Mouse (Mus musculus) ovary, postnatal 14 days (tissue): ENCODE measurements around the gene Ptpn6.
"Not testable (repeated sequence)": the region's sequence is repeated elsewhere in the genome, so short reads cannot be mapped to it uniquely, and the experiment has no call there.

ENCODE experiments used
- DNase-seq: peaks from one replicate; pipeline ENCODE4 v3.0.0; 2022; ENCODE audit warnings: low spot score

Ptpn6 gene

DNA sequence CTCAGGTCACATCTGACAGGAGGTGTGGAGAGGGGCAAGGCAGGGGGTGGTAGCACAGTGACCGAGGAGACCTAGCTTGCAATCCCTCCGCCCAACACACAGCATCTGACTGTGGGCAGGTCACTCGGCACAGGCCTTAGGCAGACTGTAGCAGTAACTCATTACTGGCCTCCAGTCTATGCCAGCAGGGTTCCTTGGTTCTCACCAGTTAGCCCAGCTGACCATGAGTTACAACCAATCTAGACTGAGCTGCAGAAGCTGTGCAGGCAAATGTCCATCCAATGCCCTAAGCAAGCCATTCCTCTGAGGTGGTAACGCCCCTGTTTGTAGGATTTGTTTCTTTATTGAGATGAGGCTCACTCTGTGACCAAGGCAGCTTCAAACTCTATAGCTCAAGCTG lies 39.1 kb downstream of the Ptpn6 start:
- DNase-seq: no peak

DNA sequence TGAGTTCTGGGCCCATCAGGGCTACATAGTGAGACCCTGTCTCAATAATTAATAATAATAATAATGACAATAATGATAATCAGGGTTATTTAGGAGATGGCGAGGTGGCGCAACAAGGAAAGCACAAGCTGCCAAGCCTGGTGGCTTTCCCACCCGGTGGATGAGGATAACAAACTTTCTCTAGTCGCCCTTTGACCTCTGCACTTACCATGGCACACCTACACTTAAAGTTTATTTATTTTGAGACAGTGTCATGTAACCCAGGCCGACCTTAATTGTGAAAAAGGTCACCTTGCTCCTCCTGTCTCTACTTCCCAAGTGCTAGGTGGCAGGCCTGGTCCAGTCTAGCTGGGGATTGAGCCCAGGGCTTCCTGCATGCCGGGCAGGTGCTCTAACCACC lies 39.8 kb downstream of the Ptpn6 start:
- no peak for DNase-seq

DNA sequence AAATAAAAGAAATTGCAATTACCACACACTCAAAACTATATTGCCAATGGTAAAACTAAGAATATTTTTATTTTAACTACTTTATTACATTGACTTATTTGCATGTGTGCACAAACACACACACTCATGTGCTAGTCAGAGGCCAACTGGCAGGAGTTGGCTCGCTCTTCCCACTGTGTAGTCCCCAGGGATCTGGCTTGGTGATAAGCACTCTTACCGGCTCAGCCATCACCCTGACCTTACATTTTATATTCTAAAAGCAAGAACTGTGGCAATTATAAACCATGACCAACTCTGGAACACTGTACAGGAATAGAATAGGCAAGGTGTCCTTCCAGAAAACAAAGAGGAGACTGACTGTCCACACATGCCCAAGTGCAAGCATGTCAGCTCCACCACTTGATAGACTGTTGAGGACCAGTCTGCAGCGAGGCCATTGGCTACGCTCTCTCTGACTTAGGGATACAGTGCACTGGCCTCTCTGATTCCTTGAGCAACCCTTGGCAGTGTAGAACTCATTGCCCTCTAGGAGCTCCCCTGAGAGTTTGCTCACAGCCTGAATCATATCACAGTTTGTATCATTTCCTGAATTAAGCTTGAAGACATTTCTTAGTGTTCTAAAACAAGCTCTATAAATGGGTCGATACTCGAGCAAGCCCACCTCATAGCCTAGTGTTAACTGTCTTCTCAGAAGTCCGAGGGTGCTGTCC lies 41.9 kb downstream of the Ptpn6 start:
- no peak for DNase-seq

DNA sequence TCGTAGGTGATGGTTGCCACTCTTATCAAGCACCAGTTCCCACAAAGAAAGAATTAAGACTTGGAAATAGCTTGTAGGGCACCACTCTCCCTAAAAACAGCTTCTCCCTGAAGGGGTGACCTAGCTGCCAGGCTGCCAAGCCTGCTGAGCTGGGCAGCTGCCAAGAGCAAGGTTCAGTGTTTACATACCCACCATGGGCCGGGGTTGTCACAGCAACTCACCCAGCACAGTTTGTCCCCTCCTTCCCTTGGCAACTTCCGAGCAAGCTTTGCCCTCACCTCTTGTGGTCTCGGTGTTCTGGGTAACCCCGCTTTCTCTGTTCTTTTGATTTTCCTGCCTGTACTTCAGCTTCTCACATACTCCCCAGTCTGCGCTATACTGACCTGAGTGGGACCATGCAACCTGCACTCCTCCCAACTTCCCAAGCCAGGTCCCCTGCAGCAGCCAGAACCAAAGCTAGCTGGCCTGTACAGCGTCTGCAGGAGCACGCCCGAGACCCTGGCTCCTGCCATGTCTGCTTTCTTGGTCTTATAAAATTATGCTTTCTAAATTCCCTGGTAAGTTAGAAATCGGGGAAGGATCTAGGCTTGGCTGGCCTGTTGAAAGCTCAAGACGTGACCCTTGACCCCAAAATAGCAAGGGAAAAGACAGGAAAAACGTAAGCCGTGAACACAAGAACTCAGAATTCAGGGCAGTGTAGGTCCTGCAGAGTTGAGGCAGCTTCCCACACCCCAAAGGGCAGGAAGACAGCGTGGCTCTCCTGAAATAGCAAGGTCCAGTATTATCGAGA lies 44.2 kb downstream of the Ptpn6 start:
- DNase-seq: no peak

DNA sequence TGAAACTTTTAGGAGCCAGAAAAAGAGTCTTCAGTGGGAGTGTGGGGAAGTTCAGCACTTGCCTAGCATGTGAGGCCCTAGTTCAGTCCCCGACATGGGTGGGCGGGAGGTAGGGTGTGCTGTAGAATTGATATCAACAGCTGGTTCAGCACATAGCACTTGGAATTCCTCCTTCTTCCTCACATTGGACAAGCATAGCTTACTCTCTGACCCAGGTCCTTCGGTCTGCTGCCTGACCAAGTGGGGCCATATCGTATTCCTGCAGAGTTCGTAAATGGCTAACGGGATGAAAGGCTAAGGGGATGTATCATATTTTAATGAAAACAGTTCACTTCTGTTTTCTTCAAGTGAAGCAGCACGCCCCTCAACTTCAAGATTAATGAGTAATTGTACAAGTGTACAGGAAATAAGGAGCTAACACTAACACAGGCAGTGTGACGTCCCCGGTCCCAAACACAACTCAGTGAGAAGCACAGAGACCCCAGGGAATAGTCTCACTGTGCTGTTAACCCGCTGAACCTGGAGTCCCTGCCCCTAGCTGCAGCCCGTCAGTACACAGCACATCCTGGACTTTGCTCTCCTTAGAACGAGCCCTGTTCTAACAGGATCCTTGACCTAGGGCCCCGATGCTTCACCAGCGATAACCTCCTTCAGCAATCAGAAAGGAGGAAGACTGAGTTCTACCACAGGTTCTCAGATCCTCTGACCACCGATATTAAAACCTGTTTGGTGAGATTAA lies 45.1 kb downstream of the Ptpn6 start:
- no peak for DNase-seq

DNA sequence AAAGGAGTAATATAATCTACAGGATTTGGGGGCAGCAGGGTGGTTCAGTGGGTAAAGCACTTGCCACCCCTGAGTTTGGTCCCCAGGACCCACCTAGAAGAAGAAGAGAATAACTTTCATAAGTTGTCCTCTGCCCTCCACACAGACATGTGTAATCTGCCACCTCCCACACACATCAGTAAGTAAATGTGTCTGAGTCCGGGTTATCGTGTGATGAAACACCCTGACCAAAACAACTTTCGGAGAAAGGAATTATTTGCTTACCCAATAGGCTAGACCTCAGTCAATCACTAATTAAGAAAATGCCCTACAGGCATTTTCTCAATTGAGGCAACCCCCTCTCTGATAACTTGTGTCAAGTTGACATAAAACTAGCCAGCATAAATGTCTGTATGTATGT lies 48.0 kb downstream of the Ptpn6 start:
- no peak for DNase-seq

DNA sequence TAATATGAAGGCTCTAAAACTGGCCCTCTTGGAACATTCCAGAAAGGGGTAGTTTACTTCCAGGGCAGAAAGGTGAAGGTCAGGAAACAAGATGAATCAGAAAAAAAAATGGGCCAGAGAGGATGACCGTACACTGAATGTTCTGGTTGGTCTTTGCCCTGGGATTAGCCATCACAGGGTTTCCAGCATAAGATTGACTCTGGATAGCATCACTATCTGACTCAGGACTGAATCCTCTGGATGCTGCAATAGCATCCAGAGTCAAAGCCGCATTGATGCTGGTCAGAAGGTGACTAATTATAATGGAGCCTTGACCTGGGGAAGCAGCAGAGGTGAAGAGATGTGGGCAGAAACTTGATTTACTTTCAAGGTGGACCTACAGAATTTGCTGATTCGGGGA lies 49.5 kb downstream of the Ptpn6 start:
- DNase-seq: no peak

DNA sequence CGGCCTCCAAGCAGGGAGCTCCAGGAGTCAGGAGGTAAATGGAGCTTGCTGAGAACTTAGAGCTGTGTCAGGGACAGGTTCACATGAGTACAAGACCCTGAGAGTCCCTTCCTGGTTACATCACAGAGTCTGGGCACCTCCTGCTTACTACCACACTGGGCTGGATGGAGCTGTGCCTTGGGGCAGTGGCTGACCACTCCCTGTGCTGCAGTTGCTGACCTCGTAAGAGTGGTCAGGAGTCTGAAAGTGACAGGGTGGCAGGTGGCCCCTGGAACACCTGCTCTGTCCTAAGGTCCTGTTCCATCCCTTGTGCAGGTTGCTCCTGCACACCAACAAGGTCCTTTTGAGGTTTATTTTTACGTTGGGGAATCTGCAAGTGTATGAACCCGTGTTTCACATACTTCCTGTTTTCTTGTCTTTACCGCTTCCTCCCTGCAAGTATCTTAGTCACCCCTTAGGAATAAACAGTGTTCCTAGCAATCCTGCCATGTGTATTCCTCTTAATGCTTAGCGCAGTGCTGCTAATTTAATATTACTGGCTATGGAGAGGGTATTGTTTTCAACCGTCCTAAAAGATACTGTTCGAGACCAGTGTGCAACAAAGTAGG lies 50.3 kb downstream of the Ptpn6 start:
- DNase-seq: no peak

DNA sequence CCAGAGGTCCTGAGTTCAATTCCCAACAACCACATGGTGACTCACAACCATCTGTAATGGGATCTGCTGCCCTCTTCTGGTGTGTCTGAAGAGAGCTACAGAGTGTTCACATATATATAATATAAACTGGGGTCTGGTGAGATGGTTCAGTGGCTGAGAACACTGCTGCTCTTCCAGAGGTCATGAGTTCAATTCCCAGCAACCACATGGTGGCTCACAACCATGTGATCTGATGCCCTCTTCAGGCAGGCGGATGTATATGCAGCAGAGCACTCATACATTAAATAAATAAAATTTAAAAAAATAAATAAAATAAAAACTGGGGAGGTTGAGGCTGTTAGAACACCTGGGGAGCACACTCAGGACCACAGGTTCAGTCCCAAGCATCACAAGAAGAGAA lies 51.9 kb downstream of the Ptpn6 start:
- not testable (repeated sequence) for DNase-seq

DNA sequence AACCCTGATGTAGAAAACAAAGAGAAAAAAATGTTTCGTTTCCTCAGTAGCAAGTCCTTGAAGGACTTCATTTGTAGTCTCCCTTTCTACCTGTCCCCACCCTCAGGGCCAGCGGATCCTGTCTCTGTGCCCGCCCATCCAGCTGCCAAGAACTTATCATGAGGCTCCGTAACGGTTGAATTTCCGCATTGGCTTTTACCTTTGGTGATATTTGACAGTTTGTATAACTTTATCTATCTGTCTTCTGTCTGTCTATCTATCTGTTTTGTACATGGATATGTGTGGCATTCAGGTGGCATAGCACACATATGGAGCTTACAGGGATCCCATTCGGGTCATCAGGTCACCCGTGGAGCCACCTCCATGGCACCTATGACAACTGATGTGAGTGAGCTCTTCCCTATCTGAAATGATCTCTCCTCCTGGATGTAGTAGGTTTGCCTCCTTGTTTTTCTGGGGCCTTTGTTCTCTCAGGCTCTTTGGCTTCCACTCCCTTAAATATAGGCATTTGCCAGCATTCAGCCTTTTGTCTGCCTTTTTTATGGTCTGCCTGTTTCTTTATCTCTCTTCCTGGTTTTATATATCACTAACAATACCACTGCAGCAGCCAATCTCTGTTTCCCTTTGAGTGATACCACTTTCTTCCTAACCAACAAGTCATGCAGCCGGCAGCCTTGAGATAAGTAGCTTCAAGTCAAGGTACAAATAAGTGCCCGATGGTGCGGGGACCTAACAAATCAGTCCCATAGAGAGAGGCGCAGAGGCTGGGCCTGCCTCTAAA lies 52.7 kb downstream of the Ptpn6 start:
- DNase-seq: no peak

DNA sequence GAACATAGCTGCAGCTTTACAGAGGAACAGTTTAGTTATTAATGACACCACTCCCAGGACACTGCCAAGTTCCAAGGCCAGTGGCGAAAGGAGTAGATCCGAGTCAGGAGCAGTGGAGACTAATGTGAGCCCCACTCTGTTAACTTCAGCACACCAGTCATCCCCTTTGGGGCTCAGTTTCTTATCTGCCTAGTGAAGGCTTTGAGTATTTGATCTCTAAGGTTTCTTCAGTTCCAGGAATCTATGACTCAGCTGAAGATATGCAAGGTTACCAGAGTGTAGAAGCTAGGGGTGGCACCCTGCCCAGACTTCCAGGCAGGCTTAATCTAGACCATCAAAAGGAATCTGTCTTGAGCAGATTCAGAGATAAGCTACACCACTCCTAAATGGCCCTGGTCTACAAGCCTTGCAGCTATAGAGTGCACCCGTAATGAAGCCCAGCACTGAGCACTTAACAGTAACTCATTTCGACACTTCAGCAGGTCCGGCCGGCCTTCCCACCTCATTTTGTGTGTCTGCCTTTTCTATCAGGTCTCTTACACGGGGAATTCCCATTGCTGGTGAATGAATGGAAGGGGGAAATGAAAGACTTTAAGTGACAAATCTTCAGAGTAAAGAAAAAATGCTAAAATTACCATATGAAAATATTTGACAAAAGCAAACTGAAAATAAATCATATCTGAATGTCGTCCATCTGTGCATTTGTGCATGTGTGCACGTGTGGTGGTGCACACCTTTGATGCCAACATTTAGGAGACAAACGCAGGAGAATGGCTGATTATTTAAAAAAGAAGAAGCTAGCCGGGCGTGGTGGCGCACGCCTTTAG lies 54.7 kb downstream of the Ptpn6 start:
- DNase-seq: no peak

DNA sequence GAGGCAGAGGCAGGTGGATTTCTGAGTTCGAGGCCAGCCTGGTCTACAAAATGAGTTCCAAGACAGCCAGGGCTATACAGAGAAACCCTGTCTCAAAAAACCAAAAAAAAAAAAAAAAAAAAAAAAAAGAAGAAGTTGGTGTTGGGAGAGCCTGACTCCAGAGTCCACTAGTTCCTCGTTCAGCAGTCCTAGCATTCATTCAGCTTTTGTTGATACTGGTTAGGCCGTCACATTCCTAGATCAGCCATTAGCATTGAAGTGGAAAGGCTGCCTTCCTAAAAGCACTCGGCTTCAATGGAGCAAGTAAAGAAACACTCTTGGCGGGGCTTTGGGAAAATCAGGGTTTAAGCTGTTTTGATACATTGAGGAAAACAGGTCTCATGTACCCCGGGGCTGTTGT lies 56.2 kb downstream of the Ptpn6 start:
- not testable (repeated sequence) for DNase-seq

DNA sequence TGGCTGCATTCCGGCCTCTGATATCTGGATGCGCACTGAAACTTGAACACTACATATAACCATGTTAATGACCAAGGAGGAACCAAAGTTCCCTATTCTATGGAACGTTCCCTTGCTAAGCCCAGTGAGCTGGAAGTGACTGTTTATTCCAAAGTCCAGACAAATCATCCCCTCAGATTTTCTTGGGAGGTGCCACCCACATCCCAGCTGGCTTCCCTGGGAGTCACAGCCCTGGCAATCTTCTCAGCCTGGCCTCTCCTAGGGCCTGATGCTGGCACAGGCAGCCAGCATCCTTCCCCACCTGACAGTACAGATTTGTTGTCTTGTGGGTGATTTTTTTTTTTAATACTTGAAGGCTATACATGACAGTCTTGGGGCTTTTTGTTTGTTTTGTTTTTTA lies 59.0 kb downstream of the Ptpn6 start:
- DNase-seq: no peak

DNA sequence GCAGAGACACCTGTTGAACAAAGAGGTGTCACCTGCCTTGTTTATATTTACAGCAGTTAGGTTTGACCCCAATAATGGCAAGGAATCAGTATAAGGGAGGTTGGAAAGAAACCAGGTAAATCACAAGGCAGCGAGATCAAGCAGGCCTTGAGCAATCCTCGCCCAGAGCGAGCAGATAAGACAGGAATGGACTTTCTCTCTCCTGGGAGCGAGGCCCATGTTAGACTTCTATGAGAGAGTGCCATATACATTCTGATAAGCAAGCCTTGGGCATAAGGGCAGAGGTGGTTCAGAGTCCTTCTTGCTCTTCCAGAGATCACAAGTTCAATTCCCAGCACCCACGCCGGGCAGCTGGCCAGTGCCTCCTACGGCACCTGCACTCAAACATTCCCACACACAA lies 59.7 kb downstream of the Ptpn6 start:
- no peak for DNase-seq

DNA sequence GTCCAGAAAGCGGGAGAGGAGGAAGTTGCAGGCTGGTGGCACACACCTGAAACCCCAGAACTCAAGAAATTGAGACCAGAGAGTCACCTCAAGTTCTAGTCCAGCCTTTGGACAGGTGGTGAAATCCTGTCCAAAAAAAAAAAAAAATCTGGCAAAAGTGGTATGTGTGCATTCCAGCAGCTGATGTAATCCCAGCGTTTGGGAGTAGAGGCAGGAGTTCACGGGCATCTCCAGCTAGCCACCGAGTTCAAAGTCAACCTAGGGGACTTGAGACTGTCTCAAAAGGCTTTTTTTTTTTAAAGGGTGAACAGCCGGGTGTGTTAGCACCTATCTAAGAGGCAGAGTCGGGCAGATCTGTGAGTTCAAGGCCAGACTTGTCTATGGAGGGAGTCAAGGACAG lies 62.3 kb downstream of the Ptpn6 start:
- DNase-seq: no peak

DNA sequence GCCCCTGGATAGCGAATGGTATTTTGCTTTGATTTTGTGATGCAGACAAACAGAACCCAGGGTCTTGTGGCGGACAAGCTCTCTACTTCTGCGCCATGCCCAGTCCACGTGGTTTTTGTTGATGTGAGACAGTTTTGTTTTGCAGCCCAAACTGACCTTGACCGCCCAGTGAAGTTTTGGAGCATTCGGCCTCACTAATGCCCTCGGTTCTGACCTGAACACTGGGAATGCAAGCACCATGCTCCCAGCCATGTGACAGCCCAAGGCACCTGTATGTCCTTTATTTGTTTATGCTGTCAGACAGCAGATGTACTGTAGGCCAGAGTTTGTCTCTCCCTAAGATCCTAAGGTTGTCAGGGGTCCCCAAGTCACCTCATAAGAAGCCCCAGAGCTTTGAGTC lies 63.9 kb downstream of the Ptpn6 start:
- no peak for DNase-seq

DNA sequence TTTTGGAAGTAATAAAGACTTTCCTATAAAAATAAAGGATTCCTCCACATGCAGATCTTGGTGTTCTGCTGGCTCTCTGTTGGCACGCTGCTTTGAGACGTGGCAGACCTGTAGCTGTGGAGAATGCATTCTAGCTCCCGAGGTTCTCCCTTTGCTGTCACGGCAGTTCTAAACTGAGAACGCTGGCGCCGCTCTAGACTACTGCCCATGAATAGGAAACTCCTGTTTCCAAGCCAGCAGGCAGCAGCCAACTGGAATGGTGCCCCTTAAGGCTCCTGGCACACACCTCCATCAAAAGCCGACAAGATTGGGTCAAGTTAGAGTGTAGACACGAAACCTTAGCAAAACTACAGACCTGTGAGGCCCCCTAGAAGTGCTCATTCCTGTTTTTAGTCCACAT lies 64.9 kb downstream of the Ptpn6 start:
- DNase-seq: no peak

DNA sequence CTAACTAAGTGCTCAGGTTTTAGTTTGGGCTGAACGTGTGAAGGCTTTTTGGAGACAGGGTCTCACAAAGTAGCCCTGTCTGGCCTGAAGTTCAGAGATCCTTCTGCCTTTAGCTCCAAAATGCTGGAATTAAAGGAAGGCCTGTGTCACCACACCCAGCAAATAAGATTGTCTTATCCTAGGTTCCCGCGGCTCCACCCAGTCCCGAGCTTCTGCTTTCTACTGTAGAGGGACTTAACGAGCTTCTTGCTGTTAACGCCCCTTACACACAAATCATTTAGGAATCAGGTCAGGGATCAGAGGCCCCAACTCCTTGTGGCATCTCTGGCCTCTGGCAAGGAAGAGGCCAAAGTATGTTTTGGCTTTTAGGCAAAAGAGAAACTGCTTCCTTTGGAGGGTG lies 66.4 kb downstream of the Ptpn6 start:
- no peak for DNase-seq
